Comparison of ENCODE assay signal across 9 mouse cellular contexts in genomic region chr19:46857277-46857989, GRCm38 (mm10).
DNase-seq lines count a peak whose midpoint lies in the region; ATAC-seq lines count a peak whose summit lies in the region.
"Had no signal": no experiment of that assay in that cellular context is flagged by ENCODE, and none has a peak within 500 bp of the region (broad histone marks: within the 10 kb centered on the region; RNA-seq: fewer than 3 reads in every experiment).

No protein-coding gene starts in this region.

- DNase-seq in heart, postnatal 4 days: no peak
- peak; percentile 46 for DNase-seq in Muller cell, postnatal 12 days (ENCODE audit: inconsistent ontology term)
- no peak for DNase-seq in left cerebral cortex, adult 11 months (ENCODE audit: low spot score)
- no peak for DNase-seq in right cerebral cortex, postnatal 25 days

- H3K4me2 ChIP-seq in heart, embryonic 13.5 days: no peak overlapping the region
- H3K4me2 ChIP-seq: limb, embryonic 15.5 days had no signal

- ATAC-seq in heart, embryonic 13.5 days (ENCODE audit: extremely low read depth, insufficient number of reproducible peaks, low FRiP score, low TSS enrichment): peak; percentile 40; the same call in 1 of the 2 replicates
- ATAC-seq in hematopoietic stem cell, adult 5-6 weeks (replicated peaks in 1 of 2; ENCODE audit: insufficient read depth in 1 of 2, low FRiP score in 2 of 2, low TSS enrichment in 1 of 2, low read depth in 1 of 2, poor library complexity in 2 of 2, severe bottlenecking in 2 of 2): peak; percentile 25 to 33; a peak in 1 of 4 replicates
- ATAC-seq in megakaryocyte, adult 5-6 weeks (ENCODE audit: poor library complexity, severe bottlenecking): peak; percentile 67
- no peak for ATAC-seq in activated CD4-positive, CD25-positive, alpha-beta regulatory T cell, adult 4 months

- H3K27ac ChIP-seq in heart, embryonic 13.5 days (replicated peaks): 0 out of 2 replicates have a peak overlapping the region, but pooled peaks have one; percentile 20
- H3K27ac ChIP-seq: limb, embryonic 15.5 days had no signal

- H3K4me3 ChIP-seq in heart, embryonic 13.5 days: no peak overlapping the region
- H3K4me3 ChIP-seq: limb, embryonic 15.5 days had no signal

- H3K4me1 ChIP-seq in heart, embryonic 13.5 days: peaks cover 31% of the 10 kb centered on the region
- H3K4me1 ChIP-seq: limb, embryonic 15.5 days had no signal

- no peaks in the 10 kb centered on the region for H3K9me3 ChIP-seq in heart, embryonic 13.5 days
- H3K9me3 ChIP-seq: limb, embryonic 15.5 days had no signal

- no peaks in the 10 kb centered on the region for H3K36me3 ChIP-seq in heart, embryonic 13.5 days

- no peaks in the 10 kb centered on the region for H3K27me3 ChIP-seq in heart, embryonic 13.5 days (replicated peaks)
- H3K27me3 ChIP-seq: limb, embryonic 15.5 days had no signal

- H3K9ac ChIP-seq in heart, embryonic 13.5 days: 0 out of 2 replicates have a peak overlapping the region, but pooled peaks have one; percentile 58
- H3K9ac ChIP-seq: limb, embryonic 15.5 days had no signal

- WGBS in heart, embryonic 13.5 days: 54% methylated on average over 9 of the region's 9 CpGs
